Mouse (Mus musculus) yolk sac, embryonic 10.5 days (tissue): Measurements from ENCODE around the gene Atp2b2.

Source experiments
- DNase-seq: peaks from one replicate; pipeline ENCODE4 v3.0.0-alpha.2; 2017; ENCODE audit warnings: low spot score

The Atp2b2 gene

GRCm38 (mm10) chr6:113792368-113792767, 250.0 kb downstream of the Atp2b2 start:
- no peak for DNase-seq

- DNase-seq, result no peak
Observed at GRCm38 (mm10) chr6:113791012-113791411, 251.4 kb downstream of the Atp2b2 start.

- no peak for DNase-seq
Observed at GRCm38 (mm10) chr6:113787459-113787968, 254.9 kb downstream of the Atp2b2 start.

GRCm38 (mm10) chr6:113785658-113786057, 256.8 kb downstream of the Atp2b2 start:
- DNase-seq, result no peak

- no peak for DNase-seq
Observed at GRCm38 (mm10) chr6:113778229-113778753, 264.1 kb downstream of the Atp2b2 start.

GRCm38 (mm10) chr6:113768804-113769203, 273.6 kb downstream of the Atp2b2 start:
- DNase-seq, result no peak

- peak; percentile 31 for DNase-seq
Observed at GRCm38 (mm10) chr6:113761644-113762043, 280.8 kb downstream of the Atp2b2 start.

GRCm38 (mm10) chr6:113749119-113749685, 293.2 kb downstream of the Atp2b2 start:
- DNase-seq, result no peak

GRCm38 (mm10) chr6:113748351-113748750, 294.1 kb downstream of the Atp2b2 start:
- no peak for DNase-seq

GRCm38 (mm10) chr6:113747284-113747683, 295.1 kb downstream of the Atp2b2 start:
- no peak for DNase-seq

- DNase-seq, result no peak
Observed at GRCm38 (mm10) chr6:113745117-113745516, 297.3 kb downstream of the Atp2b2 start.

GRCm38 (mm10) chr6:113743111-113743510, 299.3 kb downstream of the Atp2b2 start:
- no peak for DNase-seq

- no peak for DNase-seq
Observed at GRCm38 (mm10) chr6:113742321-113742720, 300.1 kb downstream of the Atp2b2 start.

GRCm38 (mm10) chr6:113741425-113741824, 301.0 kb downstream of the Atp2b2 start:
- no peak for DNase-seq

GRCm38 (mm10) chr6:113740236-113741217, 301.9 kb downstream of the Atp2b2 start, which contains the start of gene Sec13:
Gene Sec13 (minus strand): TSS chr6:113740743.
- DNase-seq, result peak; percentile 84

GRCm38 (mm10) chr6:113737318-113738046, 304.9 kb downstream of the Atp2b2 start:
- no peak for DNase-seq

GRCm38 (mm10) chr6:113731296-113731695, 311.1 kb downstream of the Atp2b2 start:
- no peak for DNase-seq

- no peak for DNase-seq
Observed at GRCm38 (mm10) chr6:113728181-113728580, 314.2 kb downstream of the Atp2b2 start.

- DNase-seq, result peak; percentile 50
Observed at GRCm38 (mm10) chr6:113721061-113721460, 321.4 kb downstream of the Atp2b2 start.

GRCm38 (mm10) chr6:113719878-113720277, 322.5 kb downstream of the Atp2b2 start, which contains the start of gene Ghrl:
Gene Ghrl (minus strand): TSS chr6:113719880.
- DNase-seq, result no peak

GRCm38 (mm10) chr6:113717541-113717940, 324.9 kb downstream of the Atp2b2 start:
- no peak for DNase-seq

- peak; percentile 56 for DNase-seq
Observed at GRCm38 (mm10) chr6:113714797-113715196, 327.6 kb downstream of the Atp2b2 start.
